Mouse (Mus musculus) heart, embryonic 16.5 days (tissue): Measurements from ENCODE around the gene Gm10778. TPM values are rescaled to one million over a fixed set of nuclear protein-coding genes. Genes with fewer than 3 reads are reported as not detected.
"Not testable (repeated sequence)": the region's sequence is repeated elsewhere in the genome, so short reads cannot be mapped to it uniquely, and the experiment has no call there.

Experiments
- ATAC-seq: fragments of 200-750 bp; cut with Nextera tagmentation; replicated peaks from 2 replicates; pipeline ENCODE4 v1.8.0; 2017; ENCODE audit warnings: moderate number of reproducible peaks; ENCODE audit not compliant: insufficient read depth, low FRiP score; ENCODE audit errors: extremely low read depth
- H3K27ac ChIP-seq: fragments of 300-500 bp; sonication (generic); 2 replicates; pipeline ENCODE4 v1.5.1; 2014; ENCODE audit warnings: mild to moderate bottlenecking, low read length, control low read depth, moderate library complexity
- H3K27me3 ChIP-seq: fragments of 300-500 bp; sonication (generic); 2 replicates; pipeline ENCODE4 v1.6.1; 2014; ENCODE audit warnings: low read length, mixed read lengths; ENCODE audit not compliant: control insufficient read depth, insufficient read depth
- H3K36me3 ChIP-seq: fragments of 300-500 bp; sonication (generic); 2 replicates; pipeline ENCODE4 v1.6.1; 2014; ENCODE audit not compliant: control insufficient read depth, insufficient read depth
- H3K4me1 ChIP-seq: fragments of 300-500 bp; sonication (generic); 2 replicates; pipeline ENCODE4 v1.6.1; 2014; ENCODE audit warnings: low read length, mixed read lengths; ENCODE audit not compliant: control insufficient read depth, insufficient read depth
- H3K4me2 ChIP-seq: fragments of 300-500 bp; sonication (generic); 2 replicates; pipeline ENCODE4 v1.6.1; 2014; ENCODE audit warnings: low read depth, mild to moderate bottlenecking, control low read depth, low read length
- H3K4me3 ChIP-seq: fragments of 300-500 bp; sonication (generic); 2 replicates; pipeline ENCODE4 v1.5.1; 2014; ENCODE audit warnings: mild to moderate bottlenecking, control low read depth, low read length
- H3K9ac ChIP-seq: fragments of 300-500 bp; sonication (generic); 2 replicates; pipeline ENCODE4 v1.6.1; 2014; ENCODE audit warnings: low read length, control low read depth
- H3K9me3 ChIP-seq: fragments of 300-500 bp; sonication (generic); replicated peaks from 2 replicates; pipeline ENCODE4 v1.6.1; 2016; ENCODE audit warnings: low read length; ENCODE audit not compliant: control insufficient read depth
- WGBS: fragments of 180-500 bp; shearing (Covaris S2); extraction: QIAGEN DNeasy Blood & Tissue Kit; methylation state at CpG from one replicate; pipeline ENCODE4 v1.1.7; 2014; 5-methylcytosine and 5-hydroxymethylcytosine counted together
- polyA plus RNA-seq: library from polyadenylated mRNA; unstranded; fragments of >200 nt; fragmentation: Nextera tagmentation; extraction: Ambion mirVana; gene quantifications from 2 replicates; pipeline ENCODE4 v1.2.1, GENCODE M21; 2015

Gm10778 gene
- polyA plus RNA-seq, 1 experiment from 2014 or later: 4.0 TPM

- Histone ChIP-seq H3K4me1 (peaks cover 2% of the 10 kb centered on the region; the same call in 1 of the 2 replicates), H3K9me3 (peaks cover 29% of the 10 kb centered on the region), H3K4me2 (no peak overlapping the region), H3K36me3 (peaks cover 44% of the 10 kb centered on the region), H3K4me3 (no peak overlapping the region), H3K27ac (no peak overlapping the region), H3K27me3 (no peaks in the 10 kb centered on the region), H3K9ac (no peak overlapping the region)
- WGBS: 93% methylated on average over 10 of the region's 10 CpGs
- ATAC-seq: no peak
These were observed 6.3 kb downstream of the Gm10778 start for GRCm38 (mm10) chr10:81655178-81655577.

GRCm38 (mm10) chr10:81656174-81656573 lies 7.3 kb downstream of the Gm10778 start:
- WGBS: 98% methylated on average over 2 of the region's 2 CpGs
- Histone ChIP-seq H3K36me3 (peaks cover 37% of the 10 kb centered on the region), H3K27me3 (no peaks in the 10 kb centered on the region), H3K4me1 (no peaks in the 10 kb centered on the region), H3K9ac (no peak overlapping the region), H3K4me2 (no peak overlapping the region), H3K9me3 (peaks cover 27% of the 10 kb centered on the region), H3K4me3 (no peak overlapping the region), H3K27ac (no peak overlapping the region)
- no peak for ATAC-seq

GRCm38 (mm10) chr10:81687114-81687513 lies 38.3 kb downstream of the Gm10778 start:
- H3K4me1 ChIP-seq, H3K4me3 ChIP-seq, H3K36me3 ChIP-seq, ATAC-seq, H3K27ac ChIP-seq, H3K9ac ChIP-seq, H3K9me3 ChIP-seq, H3K27me3 ChIP-seq, H3K4me2 ChIP-seq: not testable (repeated sequence)
- WGBS: no CpG with 5 or more reads among the region's 18 CpGs

- not testable (repeated sequence) for H3K9ac ChIP-seq, H3K27ac ChIP-seq, H3K4me3 ChIP-seq, H3K4me1 ChIP-seq, H3K9me3 ChIP-seq, H3K36me3 ChIP-seq, H3K4me2 ChIP-seq, H3K27me3 ChIP-seq
- WGBS: no CpG with 5 or more reads among the region's 46 CpGs
- peak; percentile 99 for ATAC-seq
These were observed 55.9 kb downstream of the Gm10778 start, which contains the start of gene Zfp433 for GRCm38 (mm10) chr10:81704531-81705301. TSS of gene Zfp433 (plus strand) at chr10:81704825.

Other genes with a start within 250 kb of the Gm10778 start
- 54.7 and 61.1 TPM in 2 replicates for gene Nfic, start 193.4 kb upstream of the Gm10778 start, polyA plus RNA-seq
- 0.24 TPM in 2 replicates for gene Celf5, start 166.3 kb upstream of the Gm10778 start, polyA plus RNA-seq
- gene Ncln, start 152.7 kb upstream of the Gm10778 start, polyA plus RNA-seq: 55.7 and 59.8 TPM in 2 replicates
- gene S1pr4, start 148.9 kb upstream of the Gm10778 start, polyA plus RNA-seq: 1.5 and 2.1 TPM in 2 replicates
- gene Gna15, start 124.8 kb upstream of the Gm10778 start, polyA plus RNA-seq: 1.1 and 1.3 TPM in 2 replicates
- 57.4 and 59.7 TPM in 2 replicates for gene Gna11, start 103.9 kb upstream of the Gm10778 start, polyA plus RNA-seq
- 529 and 769 TPM in 2 replicates for gene Aes, start 89.6 kb upstream of the Gm10778 start, polyA plus RNA-seq
- 19.5 and 24.5 TPM in 2 replicates for gene Tle2, start 74.5 kb upstream of the Gm10778 start, polyA plus RNA-seq
- 29.6 and 31.0 TPM in 2 replicates for gene Tle6, start 48.0 kb upstream of the Gm10778 start, polyA plus RNA-seq
- gene BC025920, start 42.8 kb upstream of the Gm10778 start, polyA plus RNA-seq: 1.2 TPM in 2 replicates
- gene Sirt6, start 21.3 kb upstream of the Gm10778 start, polyA plus RNA-seq: 22.9 and 26.0 TPM in 2 replicates
- gene Ankrd24, start 20.5 kb upstream of the Gm10778 start, polyA plus RNA-seq: 14.6 and 14.8 TPM in 2 replicates
- gene Zfp433, start 55.8 kb downstream of the Gm10778 start, polyA plus RNA-seq: 10.2 and 11.6 TPM in 2 replicates
- 5.1 and 5.6 TPM in 2 replicates for gene Gm3055, start 122.1 kb downstream of the Gm10778 start, polyA plus RNA-seq
- gene Gm4767, start 163.1 kb downstream of the Gm10778 start, polyA plus RNA-seq: 1.7 and 2.5 TPM in 2 replicates
- 5.8 and 6.7 TPM in 2 replicates for gene Gm32687, start 214.9 kb downstream of the Gm10778 start, polyA plus RNA-seq